Mouse (Mus musculus) hindbrain, embryonic 14.5 days (tissue): ENCODE measurements at regions not wholly inside any gene's neighbourhood (a gene's known extent, or its start where the extent isn't known, plus 50 kb on each side); places are given as distances from the start of the nearest gene placed in this dataset.

Source experiments
- ATAC-seq: fragments of 200-750 bp; cut with Nextera tagmentation; 2 replicates; pipeline ENCODE4 v1.8.0; 2017; ENCODE audit warnings: moderate number of reproducible peaks, mild to moderate bottlenecking, moderate TSS enrichment, moderate library complexity; ENCODE audit not compliant: low FRiP score
- DNase-seq: peaks from one replicate; pipeline ENCODE4 v3.0.0-alpha.2; 2015; ENCODE audit warnings: low spot score
- H3K27ac ChIP-seq: fragments of 300-500 bp; sonication (generic); 2 replicates; pipeline ENCODE4 v1.5.1; 2014; ENCODE audit warnings: mild to moderate bottlenecking, moderate library complexity
- H3K27me3 ChIP-seq: fragments of 300-500 bp; sonication (generic); 2 replicates; pipeline ENCODE4 v1.6.1; 2014; ENCODE audit warnings: mild to moderate bottlenecking, low read length, mixed read lengths; ENCODE audit not compliant: control insufficient read depth, insufficient read depth
- H3K36me3 ChIP-seq: fragments of 300-500 bp; sonication (generic); replicated peaks from 2 replicates; pipeline ENCODE4 v1.6.1; 2014; ENCODE audit not compliant: control insufficient read depth, insufficient read depth
- H3K4me1 ChIP-seq: fragments of 300-500 bp; sonication (generic); replicated peaks from 2 replicates; pipeline ENCODE4 v1.6.1; 2014; ENCODE audit warnings: antibody characterized with exemption, low read length, mixed read lengths; ENCODE audit not compliant: control insufficient read depth, insufficient read depth
- H3K4me2 ChIP-seq: fragments of 300-500 bp; sonication (generic); replicated peaks from 2 replicates; pipeline ENCODE4 v1.6.1; 2014; ENCODE audit warnings: mild to moderate bottlenecking, moderate library complexity
- H3K4me3 ChIP-seq: fragments of 300-500 bp; sonication (generic); replicated peaks from 2 replicates; pipeline ENCODE4 v1.5.1; 2014; ENCODE audit warnings: mild to moderate bottlenecking, low read length
- H3K9ac ChIP-seq: fragments of 300-500 bp; sonication (generic); 2 replicates; pipeline ENCODE4 v1.6.1; 2014
- H3K9me3 ChIP-seq: fragments of 300-500 bp; sonication (generic); 2 replicates; pipeline ENCODE4 v1.6.1; 2016; ENCODE audit warnings: low read length; ENCODE audit not compliant: control insufficient read depth
- WGBS: fragments of 180-500 bp; shearing (Covaris S2); extraction: QIAGEN DNeasy Blood & Tissue Kit; methylation state at CpG from one replicate; pipeline ENCODE4 v1.1.7; 2014; 5-methylcytosine and 5-hydroxymethylcytosine counted together

- Histone ChIP-seq H3K27ac (no peak overlapping the region), H3K9ac (no peak overlapping the region), H3K9me3 (0 out of 2 replicates have a peak, but pooled peaks cover 5% of the 10 kb centered on the region), H3K36me3 (no peaks in the 10 kb centered on the region), H3K4me1 (peaks cover 27% of the 10 kb centered on the region), H3K4me3 (no peak overlapping the region), H3K27me3 (no peaks in the 10 kb centered on the region), H3K4me2 (no peak overlapping the region)
- ATAC-seq: no peak
- no peak for DNase-seq
- 79% methylated on average over 20 of the region's 20 CpGs for WGBS
Measured at GRCm38 (mm10) chr13:97484808-97485545, 244.1 kb downstream of the Enc1 start.

GRCm38 (mm10) chr13:97483681-97484080 lies 242.8 kb downstream of the Enc1 start:
- no peak overlapping the region for H3K9ac ChIP-seq
- no peak for DNase-seq
- 0 out of 2 replicates have a peak, but pooled peaks cover 5% of the 10 kb centered on the region for H3K9me3 ChIP-seq
- H3K36me3 ChIP-seq: no peaks in the 10 kb centered on the region
- ATAC-seq: no peak
- H3K27me3 ChIP-seq: no peaks in the 10 kb centered on the region
- WGBS: 69% methylated on average over 8 of the region's 8 CpGs
- H3K4me3 ChIP-seq: no peak overlapping the region
- peaks cover 17% of the 10 kb centered on the region for H3K4me1 ChIP-seq
- no peak overlapping the region for H3K27ac ChIP-seq
- no peak overlapping the region for H3K4me2 ChIP-seq

- no peak overlapping the region for H3K27ac ChIP-seq
- H3K9me3 ChIP-seq: 0 out of 2 replicates have a peak, but pooled peaks cover 5% of the 10 kb centered on the region
- no peak overlapping the region for H3K4me2 ChIP-seq
- H3K9ac ChIP-seq: no peak overlapping the region
- DNase-seq (peak; percentile 22), ATAC-seq (no peak)
- no peaks in the 10 kb centered on the region for H3K36me3 ChIP-seq
- no peaks in the 10 kb centered on the region for H3K27me3 ChIP-seq
- H3K4me3 ChIP-seq: no peak overlapping the region
- WGBS: 95% methylated on average over 3 of the region's 3 CpGs
- peaks cover 6% of the 10 kb centered on the region; the same call in 1 of the 2 replicates for H3K4me1 ChIP-seq
Measured at GRCm38 (mm10) chr13:97482439-97482946, 241.6 kb downstream of the Enc1 start.

GRCm38 (mm10) chr13:97481259-97481658 lies 240.4 kb downstream of the Enc1 start:
- Histone ChIP-seq H3K9me3 (0 out of 2 replicates have a peak, but pooled peaks cover 5% of the 10 kb centered on the region), H3K4me2 (no peak overlapping the region), H3K9ac (no peak overlapping the region), H3K27ac (no peak overlapping the region), H3K36me3 (no peaks in the 10 kb centered on the region), H3K4me1 (peaks cover 5% of the 10 kb centered on the region; the same call in 1 of the 2 replicates), H3K4me3 (no peak overlapping the region), H3K27me3 (no peaks in the 10 kb centered on the region)
- ATAC-seq (no peak), DNase-seq (no peak)
- WGBS: 90% methylated on average over 2 of the region's 2 CpGs

GRCm38 (mm10) chr13:97479066-97479586 lies 238.2 kb downstream of the Enc1 start:
- no peak overlapping the region for H3K4me3 ChIP-seq
- no peak overlapping the region for H3K27ac ChIP-seq
- H3K36me3 ChIP-seq: no peaks in the 10 kb centered on the region
- no peaks in the 10 kb centered on the region for H3K4me1 ChIP-seq
- 0 out of 2 replicates have a peak, but pooled peaks cover 5% of the 10 kb centered on the region for H3K9me3 ChIP-seq
- ATAC-seq: no peak
- DNase-seq: no peak
- H3K9ac ChIP-seq: no peak overlapping the region
- no peak overlapping the region for H3K4me2 ChIP-seq
- no peaks in the 10 kb centered on the region for H3K27me3 ChIP-seq
- 89% methylated on average over 10 of the region's 10 CpGs for WGBS

- Histone ChIP-seq H3K4me1 (peaks cover 18% of the 10 kb centered on the region), H3K9me3 (no peaks in the 10 kb centered on the region), H3K4me3 (no peak overlapping the region), H3K27me3 (no peaks in the 10 kb centered on the region), H3K36me3 (no peaks in the 10 kb centered on the region), H3K4me2 (no peak overlapping the region), H3K27ac (no peak overlapping the region), H3K9ac (no peak overlapping the region)
- ATAC-seq: no peak
- DNase-seq: no peak
- WGBS: 86% methylated on average over 3 of the region's 3 CpGs
Measured at GRCm38 (mm10) chr13:97473971-97474365, 233.1 kb downstream of the Enc1 start.

GRCm38 (mm10) chr13:97473256-97473970 lies 232.5 kb downstream of the Enc1 start:
- ATAC-seq (no peak), DNase-seq (no peak)
- H3K36me3 ChIP-seq: no peaks in the 10 kb centered on the region
- no peaks in the 10 kb centered on the region for H3K27me3 ChIP-seq
- H3K9ac ChIP-seq: no peak overlapping the region
- no peak overlapping the region for H3K4me2 ChIP-seq
- no peaks in the 10 kb centered on the region for H3K9me3 ChIP-seq
- H3K4me1 ChIP-seq: peaks cover 20% of the 10 kb centered on the region
- no peak overlapping the region for H3K27ac ChIP-seq
- WGBS: 89% methylated on average over 7 of the region's 7 CpGs
- no peak overlapping the region for H3K4me3 ChIP-seq

GRCm38 (mm10) chr13:97469999-97470398 lies 229.1 kb downstream of the Enc1 start:
- ATAC-seq (no peak), DNase-seq (no peak)
- Histone ChIP-seq H3K4me1 (peaks cover 20% of the 10 kb centered on the region), H3K27me3 (no peaks in the 10 kb centered on the region), H3K4me3 (no peak overlapping the region), H3K4me2 (no peak overlapping the region), H3K36me3 (no peaks in the 10 kb centered on the region), H3K27ac (peak overlapping the region; percentile 23; the same call in 1 of the 2 replicates), H3K9ac (no peak overlapping the region), H3K9me3 (no peaks in the 10 kb centered on the region)
- 54% methylated on average over 10 of the region's 10 CpGs for WGBS
